Mouse (Mus musculus) spleen, adult 2 months (tissue): Measurements from ENCODE around the gene Prpf40b.

Experiments
- CTCF ChIP-seq: fragments of 200-500 bp; IDR thresholded peaks from 2 replicates; pipeline ENCODE4 v1.5.1; 2011; ENCODE audit warnings: mild to moderate bottlenecking, inconsistent platforms; ENCODE audit not compliant: insufficient read depth, insufficient read length, insufficient replicate concordance; ENCODE audit errors: extremely low read depth
- POLR2A ChIP-seq: fragments of 200-500 bp; IDR thresholded peaks from 2 replicates; pipeline ENCODE4 v1.6.1; 2011; ENCODE audit warnings: low read depth, low read length, inconsistent platforms

- TF ChIP-seq POLR2A (no peak), CTCF (no peak)
Observed at GRCm38 (mm10) chr15:99333676-99334065, 38.8 kb downstream of the Prpf40b start.
